Mouse (Mus musculus) thymus, adult 2 months (tissue): Measurements from ENCODE around the gene Efr3b.
"Not testable (repeated sequence)": the region's sequence is repeated elsewhere in the genome, so short reads cannot be mapped to it uniquely, and the experiment has no call there.

Source experiments
- CTCF ChIP-seq: fragments of 200-500 bp; IDR thresholded peaks from 2 replicates; pipeline ENCODE4 v1.5.1; 2012; ENCODE audit warnings: mild to moderate bottlenecking, control low read depth, low read length, moderate library complexity, borderline replicate concordance; ENCODE audit not compliant: control insufficient read depth, poor library complexity, insufficient read depth; ENCODE audit errors: extremely low read depth
- POLR2A ChIP-seq: fragments of 200-500 bp; IDR thresholded peaks from 2 replicates; pipeline ENCODE4 v1.6.1; 2012; ENCODE audit warnings: mild to moderate bottlenecking, low read length, control low read depth, moderate library complexity; ENCODE audit not compliant: control insufficient read depth, poor library complexity, insufficient read depth; ENCODE audit errors: extremely low read depth

DNA sequence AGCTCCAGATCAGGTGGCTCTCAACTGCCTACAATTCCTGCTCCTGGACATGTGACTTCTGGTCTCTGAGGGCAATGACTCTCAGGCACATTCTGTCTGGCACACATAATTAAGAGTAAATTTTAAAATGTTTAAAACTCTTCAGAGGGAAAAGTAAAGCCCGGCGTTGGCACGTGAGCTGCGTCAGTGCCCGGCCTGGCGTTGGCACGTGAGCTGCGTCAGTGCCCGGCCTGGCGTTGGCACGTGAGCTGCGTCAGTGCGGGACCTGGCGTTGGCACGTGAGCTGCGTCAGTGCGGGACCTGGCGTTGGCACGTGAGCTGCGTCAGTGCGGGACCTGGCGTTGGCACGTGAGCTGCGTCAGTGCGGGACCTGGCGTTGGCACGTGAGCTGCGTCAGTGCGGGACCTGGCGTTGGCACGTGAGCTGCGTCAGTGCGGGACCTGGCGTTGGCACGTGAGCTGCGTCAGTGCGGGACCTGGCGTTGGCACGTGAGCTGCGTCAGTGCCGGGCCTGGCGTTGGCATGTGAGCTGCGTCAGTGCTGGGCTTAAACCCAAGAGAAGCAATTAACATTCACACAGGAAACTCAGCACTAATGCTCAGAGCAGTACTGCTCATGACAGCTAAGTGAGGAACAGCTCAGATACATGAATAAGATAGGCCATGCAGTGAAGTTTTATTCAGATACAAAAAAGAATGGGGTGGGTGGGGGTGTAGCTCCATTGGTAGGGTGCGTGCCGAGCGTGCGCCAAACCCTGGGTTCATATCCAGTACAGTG is 108.4 kb downstream of the Efr3b start:
- not testable (repeated sequence) for TF ChIP-seq POLR2A, CTCF
